Mouse (Mus musculus) hindbrain, embryonic 11.5 days (tissue): ENCODE data around the gene Ercc4. TPM values are rescaled to one million over a fixed set of nuclear protein-coding genes. Genes with fewer than 3 reads are reported as not detected.

Experiments
- ATAC-seq: fragments of 200-750 bp; cut with Nextera tagmentation; 2 replicates; pipeline ENCODE4 v1.8.0; 2017; ENCODE audit warnings: mild to moderate bottlenecking, moderate TSS enrichment, moderate library complexity; ENCODE audit not compliant: low FRiP score
- DNase-seq: peaks from one replicate; pipeline ENCODE4 v3.0.0-alpha.2; 2015; ENCODE audit warnings: low spot score
- H3K27ac ChIP-seq: fragments of 300-500 bp; sonication (generic); 2 replicates; pipeline ENCODE4 v1.5.1; 2014; ENCODE audit warnings: mild to moderate bottlenecking, low read depth, low read length
- H3K27me3 ChIP-seq: fragments of 300-500 bp; sonication (generic); 2 replicates; pipeline ENCODE4 v1.6.1; 2014; ENCODE audit warnings: mild to moderate bottlenecking, low read length, moderate library complexity, mixed read lengths; ENCODE audit not compliant: control insufficient read depth, insufficient read depth
- H3K36me3 ChIP-seq: fragments of 300-500 bp; sonication (generic); 2 replicates; pipeline ENCODE4 v1.6.1; 2014; ENCODE audit warnings: mild to moderate bottlenecking, low read length, moderate library complexity, mixed read lengths; ENCODE audit not compliant: control insufficient read depth, insufficient read depth
- H3K4me1 ChIP-seq: fragments of 300-500 bp; sonication (generic); replicated peaks from 2 replicates; pipeline ENCODE4 v1.6.1; 2014; ENCODE audit warnings: low read length, mixed read lengths; ENCODE audit not compliant: control insufficient read depth, insufficient read depth
- H3K4me2 ChIP-seq: fragments of 300-500 bp; sonication (generic); replicated peaks from 2 replicates; pipeline ENCODE4 v1.6.1; 2014; ENCODE audit warnings: mild to moderate bottlenecking, low read depth, low read length
- H3K4me3 ChIP-seq: fragments of 300-500 bp; sonication (generic); 2 replicates; pipeline ENCODE4 v1.5.1; 2014; ENCODE audit warnings: low read depth, low read length
- H3K9ac ChIP-seq: fragments of 300-500 bp; sonication (generic); 2 replicates; pipeline ENCODE4 v1.6.1; 2014; ENCODE audit warnings: low read depth, low read length
- H3K9me3 ChIP-seq: fragments of 300-500 bp; sonication (generic); 2 replicates; pipeline ENCODE4 v1.6.1; 2016; ENCODE audit warnings: low read length; ENCODE audit not compliant: control insufficient read depth
- WGBS: fragments of 180-500 bp; shearing (Covaris S2); extraction: QIAGEN DNeasy Blood & Tissue Kit; methylation state at CpG from one replicate; pipeline ENCODE4 v1.1.7; 2014; 5-methylcytosine and 5-hydroxymethylcytosine counted together
- polyA plus RNA-seq: library from polyadenylated mRNA; unstranded; fragments of >200 nt; fragmentation: Nextera tagmentation; extraction: Ambion mirVana; gene quantifications from 2 replicates; pipeline ENCODE4 v1.2.1, GENCODE M21; 2014

Gene Ercc4
- polyA plus RNA-seq, result 14.3 and 14.8 TPM in 2 replicates

GRCm38 (mm10) chr16:13109156-13109989, at the start of gene Ercc4:
TSS of gene Ercc4 (plus strand) at chr16:13109684.
- Histone ChIP-seq H3K9me3 (no peaks in the 10 kb centered on the region), H3K27me3 (no peaks in the 10 kb centered on the region), H3K9ac (peak within 1 kb of the TSS; percentile 93), H3K4me3 (peak within 1 kb of the TSS; percentile 72), H3K4me2 (peak within 1 kb of the TSS; percentile 74), H3K27ac (peak within 1 kb of the TSS; percentile 73), H3K36me3 (no peaks in the 10 kb centered on the region), H3K4me1 (no peaks in the 10 kb centered on the region)
- WGBS, result 1% methylated on average over 53 of the region's 53 CpGs
- ATAC-seq, result peak; percentile 99
- DNase-seq, result peak; percentile 95

- Histone ChIP-seq H3K27ac (no peak overlapping the region), H3K9me3 (no peaks in the 10 kb centered on the region), H3K4me2 (no peak overlapping the region), H3K4me1 (no peaks in the 10 kb centered on the region), H3K36me3 (no peaks in the 10 kb centered on the region), H3K4me3 (no peak overlapping the region), H3K9ac (no peak overlapping the region), H3K27me3 (no peaks in the 10 kb centered on the region)
- whole genome bisulfite sequencing, result 29% methylated on average over 6 of the region's 10 CpGs
- ATAC-seq, result no peak
- DNase-seq, result no peak
Observed at GRCm38 (mm10) chr16:13061113-13061512, 48.4 kb upstream of the Ercc4 start.

GRCm38 (mm10) chr16:13074176-13074575, 35.3 kb upstream of the Ercc4 start:
- H3K36me3 ChIP-seq, result no peaks in the 10 kb centered on the region
- WGBS, result 78% methylated on average over 4 of the region's 4 CpGs
- ATAC-seq (no peak), DNase-seq (no peak)
- no peak overlapping the region for H3K4me2 ChIP-seq
- no peak overlapping the region for H3K4me3 ChIP-seq
- H3K27me3 ChIP-seq, result no peaks in the 10 kb centered on the region
- H3K9ac ChIP-seq, result no peak overlapping the region
- H3K27ac ChIP-seq, result no peak overlapping the region
- H3K4me1 ChIP-seq, result no peaks in the 10 kb centered on the region
- H3K9me3 ChIP-seq, result no peaks in the 10 kb centered on the region

- Histone ChIP-seq H3K9me3 (no peaks in the 10 kb centered on the region), H3K27me3 (no peaks in the 10 kb centered on the region), H3K36me3 (no peaks in the 10 kb centered on the region), H3K4me2 (no peak overlapping the region), H3K9ac (no peak overlapping the region), H3K27ac (no peak overlapping the region), H3K4me1 (no peaks in the 10 kb centered on the region), H3K4me3 (no peak overlapping the region)
- ATAC-seq (no peak), DNase-seq (no peak)
- WGBS, result 79% methylated on average over 6 of the region's 6 CpGs
Observed at GRCm38 (mm10) chr16:13080161-13080560, 29.3 kb upstream of the Ercc4 start.

GRCm38 (mm10) chr16:13083155-13083798, 26.2 kb upstream of the Ercc4 start:
- no peaks in the 10 kb centered on the region for H3K36me3 ChIP-seq
- DNase-seq (no peak), ATAC-seq (no peak)
- no peak overlapping the region for H3K9ac ChIP-seq
- no peak overlapping the region for H3K4me3 ChIP-seq
- no peak overlapping the region for H3K27ac ChIP-seq
- H3K9me3 ChIP-seq, result no peaks in the 10 kb centered on the region
- no peaks in the 10 kb centered on the region for H3K4me1 ChIP-seq
- 81% methylated on average over 6 of the region's 6 CpGs for WGBS
- no peaks in the 10 kb centered on the region for H3K27me3 ChIP-seq
- H3K4me2 ChIP-seq, result no peak overlapping the region

GRCm38 (mm10) chr16:13108356-13108755, 1.1 kb upstream of the Ercc4 start:
- Histone ChIP-seq H3K9ac (no peak overlapping the region), H3K4me1 (no peaks in the 10 kb centered on the region), H3K27me3 (no peaks in the 10 kb centered on the region), H3K4me2 (no peak overlapping the region), H3K27ac (no peak overlapping the region), H3K4me3 (no peak overlapping the region), H3K9me3 (no peaks in the 10 kb centered on the region), H3K36me3 (no peaks in the 10 kb centered on the region)
- DNase-seq (no peak), ATAC-seq (no peak)
- 92% methylated on average over 12 of the region's 12 CpGs for WGBS

- no peak; the same call in 1 of the 2 replicates for ATAC-seq
- Histone ChIP-seq H3K27me3 (no peaks in the 10 kb centered on the region), H3K36me3 (0 out of 2 replicates have a peak, but pooled peaks cover 2% of the 10 kb centered on the region), H3K9ac (peak overlapping the region; percentile 93), H3K27ac (peak overlapping the region; percentile 73), H3K4me1 (no peaks in the 10 kb centered on the region), H3K9me3 (no peaks in the 10 kb centered on the region), H3K4me2 (peak overlapping the region; percentile 74), H3K4me3 (peak overlapping the region; percentile 72)
- no peak for DNase-seq
- WGBS, result 1% methylated on average over 32 of the region's 32 CpGs
Observed at GRCm38 (mm10) chr16:13109990-13110595, 609 bp downstream of the Ercc4 start.

- no peaks in the 10 kb centered on the region for H3K9me3 ChIP-seq
- 92% methylated on average over 2 of the region's 2 CpGs for WGBS
- H3K4me3 ChIP-seq, result no peak overlapping the region
- H3K36me3 ChIP-seq, result 0 out of 2 replicates have a peak, but pooled peaks cover 2% of the 10 kb centered on the region
- no peaks in the 10 kb centered on the region for H3K27me3 ChIP-seq
- no peaks in the 10 kb centered on the region for H3K4me1 ChIP-seq
- DNase-seq, result no peak
- ATAC-seq, result no peak
- no peak overlapping the region for H3K4me2 ChIP-seq
- H3K27ac ChIP-seq, result no peak overlapping the region
- H3K9ac ChIP-seq, result no peak overlapping the region
Observed at GRCm38 (mm10) chr16:13114821-13115220, 5.3 kb downstream of the Ercc4 start.
